Mouse (Mus musculus): ENCODE results near the gene Spry2. TPM values are rescaled to one million over a fixed set of nuclear protein-coding genes. Genes with fewer than 3 reads are reported as not detected.
A peak's percentile ranks its signal among the peaks of the same experiment; 100 is the strongest.

Spry2 gene
- total RNA-seq (2014; rRNA removed) (1.1 and 1.2 TPM in 2 replicates), polyA plus RNA-seq (2012; rRNA removed) (0.93 and 1.1 TPM in 2 replicates)

DNA sequence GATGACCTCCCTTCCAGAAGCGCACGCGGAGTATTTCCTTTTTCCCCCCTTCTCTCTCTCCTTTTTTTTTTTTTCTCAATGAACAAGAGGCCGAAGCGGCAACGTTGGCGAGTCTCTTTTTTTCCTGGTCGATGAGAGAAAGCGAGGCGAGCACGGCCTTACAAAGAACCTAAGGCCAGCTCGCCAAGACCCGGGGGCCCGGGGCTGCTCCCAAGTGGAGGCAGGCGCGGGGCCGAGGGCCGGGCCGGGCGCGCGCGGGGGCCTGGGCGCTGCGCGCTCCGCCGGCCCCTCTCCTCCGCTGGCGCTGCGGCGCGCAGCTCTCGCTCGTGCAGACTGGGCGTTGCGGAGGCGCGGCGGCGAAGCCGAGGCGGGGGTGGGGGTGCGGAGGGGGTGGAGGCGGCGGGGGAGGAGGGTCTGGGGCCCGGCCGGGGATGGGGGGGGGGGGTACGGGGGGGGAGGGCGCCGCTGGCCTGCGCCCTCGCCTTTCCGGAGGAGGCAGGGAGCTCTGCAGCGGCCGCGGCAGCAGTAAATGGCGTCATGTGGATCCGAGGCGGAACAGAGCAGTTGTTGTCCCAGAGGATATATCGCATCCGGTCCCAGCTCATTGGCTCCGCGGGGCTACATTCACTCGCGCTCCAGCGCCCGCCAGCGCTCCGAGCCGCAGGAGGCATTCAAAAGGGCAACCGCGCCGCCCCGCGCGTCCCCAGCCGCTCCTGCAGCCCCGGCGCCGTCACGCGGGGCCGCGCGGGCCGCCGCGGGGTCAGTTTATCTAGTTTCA, at the start of gene Spry2:
TSS of gene Spry2 (minus strand) at position 29 of the 778 bp plus-strand sequence.
- Histone ChIP-seq H3K9ac (ENCODE audit: low read depth, low read length) (peak within 1 kb of the TSS; percentile 57), H3K36me3 (ENCODE audit: control insufficient read depth, insufficient read depth, low read length) (no peaks in the 10 kb centered on the region), H3K27ac (replicated peaks; ENCODE audit: insufficient read depth, low read depth, low read length) (peak within 1 kb of the TSS; percentile 63), H3K79me2 (ENCODE audit: control insufficient read depth, insufficient read depth, low read length) (no peaks in the 10 kb centered on the region), H3K4me3 (ENCODE audit: insufficient read depth, low read depth, low read length) (peak within 1 kb of the TSS; percentile 70), H3K27me3 (ENCODE audit: control insufficient read depth, insufficient read depth, low read length) (no peaks in the 10 kb centered on the region), H3K4me1 (ENCODE audit: control insufficient read depth, insufficient read depth, low read length) (peaks cover 3% of the 10 kb centered on the region)
- peak; percentile 43 for DNase-seq (ENCODE audit: extremely low read depth, low read depth, low spot score)
- WGBS = under 1% methylated on average over 74 of the region's 89 CpGs
- TF ChIP-seq POLR2A (IDR thresholded peaks at IDR 0.05; ENCODE audit: extremely low read depth, insufficient read depth, low read length) (0 out of 2 replicates have a peak, but pooled peaks have one; percentile 17), CTCF (IDR thresholded peaks at IDR 0.05; ENCODE audit: low read depth, low read length) (no peak)

GRCm38 (mm10) chr14:105941353-105941752, 44.7 kb upstream of the Spry2 start:
- H3K79me2 ChIP-seq (ENCODE audit: control insufficient read depth, insufficient read depth, low read length) = no peaks in the 10 kb centered on the region
- no peaks in the 10 kb centered on the region for H3K27me3 ChIP-seq (ENCODE audit: control insufficient read depth, insufficient read depth, low read length)
- TF ChIP-seq POLR2A (IDR thresholded peaks at IDR 0.05; ENCODE audit: extremely low read depth, insufficient read depth, low read length) (no peak), CTCF (IDR thresholded peaks at IDR 0.05; ENCODE audit: low read depth, low read length) (no peak)
- no peak overlapping the region for H3K27ac ChIP-seq (replicated peaks; ENCODE audit: insufficient read depth, low read depth, low read length)
- H3K4me3 ChIP-seq (ENCODE audit: insufficient read depth, low read depth, low read length) = no peak overlapping the region
- no peak overlapping the region for H3K9ac ChIP-seq (ENCODE audit: low read depth, low read length)
- DNase-seq (ENCODE audit: extremely low read depth, low read depth, low spot score) = peak; percentile 93
- H3K36me3 ChIP-seq (ENCODE audit: control insufficient read depth, insufficient read depth, low read length) = no peaks in the 10 kb centered on the region
- H3K4me1 ChIP-seq (ENCODE audit: control insufficient read depth, insufficient read depth, low read length) = peaks cover 2% of the 10 kb centered on the region
- 13% methylated on average over 9 of the region's 9 CpGs for WGBS

DNA sequence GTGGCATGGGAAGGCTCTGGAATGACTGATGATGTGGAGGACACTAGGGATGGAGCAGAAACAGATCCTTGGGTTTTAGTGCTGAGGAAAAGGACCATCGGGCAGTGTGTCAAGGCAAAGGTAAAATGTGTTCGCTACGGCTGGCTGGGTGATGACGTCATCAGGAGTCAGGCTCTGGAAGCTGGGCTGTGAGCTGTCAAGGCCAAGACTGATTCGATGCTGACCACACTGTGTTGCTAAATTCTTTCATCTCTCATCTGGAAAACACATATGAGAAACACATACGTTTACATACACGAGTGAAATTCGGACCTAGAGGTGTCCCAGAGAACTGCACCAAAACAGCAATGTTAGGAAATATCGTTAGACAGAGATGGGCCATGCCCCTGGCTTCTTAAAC, 30.1 kb upstream of the Spry2 start:
- TF ChIP-seq POLR2A (IDR thresholded peaks at IDR 0.05; ENCODE audit: extremely low read depth, insufficient read depth, low read length) (no peak), CTCF (IDR thresholded peaks at IDR 0.05; ENCODE audit: low read depth, low read length) (no peak)
- Histone ChIP-seq H3K36me3 (ENCODE audit: control insufficient read depth, insufficient read depth, low read length) (no peaks in the 10 kb centered on the region), H3K4me3 (ENCODE audit: insufficient read depth, low read depth, low read length) (no peak overlapping the region), H3K79me2 (ENCODE audit: control insufficient read depth, insufficient read depth, low read length) (no peaks in the 10 kb centered on the region), H3K27me3 (ENCODE audit: control insufficient read depth, insufficient read depth, low read length) (no peaks in the 10 kb centered on the region), H3K4me1 (ENCODE audit: control insufficient read depth, insufficient read depth, low read length) (no peaks in the 10 kb centered on the region), H3K27ac (replicated peaks; ENCODE audit: insufficient read depth, low read depth, low read length) (no peak overlapping the region), H3K9ac (ENCODE audit: low read depth, low read length) (no peak overlapping the region)
- DNase-seq (ENCODE audit: extremely low read depth, low read depth, low spot score) = no peak
- WGBS = 81% methylated on average over 9 of the region's 9 CpGs

GRCm38 (mm10) chr14:105925305-105925704, 28.7 kb upstream of the Spry2 start:
- TF ChIP-seq CTCF (IDR thresholded peaks at IDR 0.05; ENCODE audit: low read depth, low read length) (no peak), POLR2A (IDR thresholded peaks at IDR 0.05; ENCODE audit: extremely low read depth, insufficient read depth, low read length) (no peak)

DNA sequence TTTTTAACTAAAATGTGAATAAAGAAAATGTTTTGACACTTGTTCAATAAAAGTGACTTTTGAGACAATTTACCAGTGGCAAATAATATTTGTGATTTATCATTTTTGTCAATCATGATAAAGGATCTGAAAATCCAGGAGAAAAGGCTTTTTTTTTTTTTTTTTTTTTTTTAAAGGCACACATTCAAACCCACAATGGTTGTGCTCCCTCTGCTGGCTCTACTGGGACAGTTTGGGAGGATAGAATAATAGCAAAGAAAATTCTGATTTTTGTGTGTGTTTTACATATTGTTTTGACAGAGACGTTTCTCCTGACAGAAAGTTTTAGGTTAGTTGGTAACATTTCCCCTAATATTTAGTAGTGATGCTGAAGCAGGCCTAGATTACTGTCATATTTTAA, 28.1 kb upstream of the Spry2 start:
- TF ChIP-seq POLR2A (IDR thresholded peaks at IDR 0.05; ENCODE audit: extremely low read depth, insufficient read depth, low read length) (no peak), CTCF (IDR thresholded peaks at IDR 0.05; ENCODE audit: low read depth, low read length) (0 out of 2 replicates have a peak, but pooled peaks have one; percentile 11)
- Histone ChIP-seq H3K4me1 (ENCODE audit: control insufficient read depth, insufficient read depth, low read length) (no peaks in the 10 kb centered on the region), H3K27ac (replicated peaks; ENCODE audit: insufficient read depth, low read depth, low read length) (no peak overlapping the region), H3K4me3 (ENCODE audit: insufficient read depth, low read depth, low read length) (no peak overlapping the region), H3K9ac (ENCODE audit: low read depth, low read length) (no peak overlapping the region), H3K79me2 (ENCODE audit: control insufficient read depth, insufficient read depth, low read length) (no peaks in the 10 kb centered on the region), H3K36me3 (ENCODE audit: control insufficient read depth, insufficient read depth, low read length) (no peaks in the 10 kb centered on the region), H3K27me3 (ENCODE audit: control insufficient read depth, insufficient read depth, low read length) (no peaks in the 10 kb centered on the region; the same call in 1 of the 2 replicates)
- 40% methylated on average over 1 of the region's 1 CpGs for WGBS
- no peak for DNase-seq (ENCODE audit: extremely low read depth, low read depth, low spot score)

More at GRCm38 (mm10) chr14:105925305-105925704, 28.7 kb upstream of the Spry2 start:
- H3K36me3 ChIP-seq (ENCODE audit: control insufficient read depth, insufficient read depth, low read length) = no peaks in the 10 kb centered on the region
- H3K4me1 ChIP-seq (ENCODE audit: control insufficient read depth, insufficient read depth, low read length) = no peaks in the 10 kb centered on the region
- H3K27ac ChIP-seq (replicated peaks; ENCODE audit: insufficient read depth, low read depth, low read length) = no peak overlapping the region
- no peak for DNase-seq (ENCODE audit: extremely low read depth, low read depth, low spot score)
- no peaks in the 10 kb centered on the region; the same call in 1 of the 2 replicates for H3K27me3 ChIP-seq (ENCODE audit: control insufficient read depth, insufficient read depth, low read length)
- H3K4me3 ChIP-seq (ENCODE audit: insufficient read depth, low read depth, low read length) = no peak overlapping the region
- H3K79me2 ChIP-seq (ENCODE audit: control insufficient read depth, insufficient read depth, low read length) = no peaks in the 10 kb centered on the region
- 79% methylated on average over 2 of the region's 2 CpGs for WGBS
- H3K9ac ChIP-seq (ENCODE audit: low read depth, low read length) = no peak overlapping the region

DNA sequence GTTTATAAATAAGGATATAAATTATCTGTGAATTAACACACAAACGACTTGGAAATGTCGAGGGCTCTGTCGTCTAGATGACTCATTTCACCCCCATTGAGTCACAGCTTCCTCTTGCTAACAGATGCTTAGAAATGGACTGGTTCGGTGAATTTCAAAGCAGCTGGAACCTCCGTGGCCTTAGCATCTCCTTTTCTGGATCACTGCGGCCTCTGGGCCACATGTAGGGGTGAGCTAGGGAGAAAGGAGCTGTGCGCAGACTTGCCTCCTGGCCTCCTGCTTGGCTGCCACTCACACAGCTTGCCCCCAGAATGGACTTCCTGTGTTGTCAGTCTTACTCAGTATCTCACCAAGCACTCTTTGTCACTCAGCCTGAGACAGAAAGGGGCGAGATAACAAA, 26.3 kb upstream of the Spry2 start:
- no peak for DNase-seq (ENCODE audit: extremely low read depth, low read depth, low spot score)
- TF ChIP-seq POLR2A (IDR thresholded peaks at IDR 0.05; ENCODE audit: extremely low read depth, insufficient read depth, low read length) (no peak), CTCF (IDR thresholded peaks at IDR 0.05; ENCODE audit: low read depth, low read length) (no peak)
- Histone ChIP-seq H3K36me3 (ENCODE audit: control insufficient read depth, insufficient read depth, low read length) (no peaks in the 10 kb centered on the region), H3K79me2 (ENCODE audit: control insufficient read depth, insufficient read depth, low read length) (no peaks in the 10 kb centered on the region), H3K4me3 (ENCODE audit: insufficient read depth, low read depth, low read length) (no peak overlapping the region), H3K27me3 (ENCODE audit: control insufficient read depth, insufficient read depth, low read length) (no peaks in the 10 kb centered on the region; the same call in 1 of the 2 replicates), H3K4me1 (ENCODE audit: control insufficient read depth, insufficient read depth, low read length) (no peaks in the 10 kb centered on the region), H3K27ac (replicated peaks; ENCODE audit: insufficient read depth, low read depth, low read length) (no peak overlapping the region), H3K9ac (ENCODE audit: low read depth, low read length) (no peak overlapping the region)
- 18% methylated on average over 8 of the region's 8 CpGs for WGBS
